Mouse (Mus musculus): ENCODE data around the gene Camk2d.

GRCm38 (mm10) chr3:126671292-126671691 lies 75.2 kb downstream of the Camk2d start:
- TF ChIP-seq EP300 (IDR thresholded peaks at IDR 0.05; ENCODE audit: low read depth) (no peak), CTCF (IDR thresholded peaks at IDR 0.05; ENCODE audit: low read depth) (no peak)

All from liver, postnatal 0 days (tissue).